Mouse (Mus musculus): ENCODE measurements around the gene Phkg2. TPM values are rescaled to one million over a fixed set of nuclear protein-coding genes. Genes with fewer than 3 reads are reported as not detected.

Phkg2 gene
- polyA plus RNA-seq, 1 experiment from 2014 or later, result 38.7 TPM

DNA sequence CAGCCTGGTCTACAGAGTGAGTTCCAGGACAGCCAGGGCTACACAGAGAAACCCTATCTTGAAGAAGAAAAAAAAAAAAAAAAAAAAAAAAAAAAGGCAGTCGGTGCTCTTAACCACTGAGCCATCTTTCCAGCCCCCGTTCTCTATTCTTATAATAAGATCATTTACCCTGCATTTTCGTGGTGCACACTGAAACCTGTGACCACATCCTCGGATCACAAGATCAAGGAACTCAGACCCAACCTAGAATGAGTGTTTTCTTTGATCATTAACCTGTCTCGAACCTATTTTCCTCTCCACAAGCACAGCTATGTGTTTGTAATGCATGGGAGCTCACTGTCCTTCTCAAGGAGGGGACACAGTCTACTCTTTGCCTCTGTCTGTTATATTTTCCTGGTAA, 55.5 kb downstream of the Phkg2 start:
- Histone ChIP-seq H3K36me3 (ENCODE audit: control insufficient read depth, insufficient read depth, low read length) (no peaks in the 10 kb centered on the region), H3K9ac (ENCODE audit: low read length) (no peak overlapping the region), H3K27me3 (ENCODE audit: control insufficient read depth, insufficient read depth, low read length) (no peaks in the 10 kb centered on the region), H3K27ac (replicated peaks in 1 of 2; ENCODE audit: control insufficient read depth in 1 of 2, insufficient read depth in 1 of 2, low read depth in 2 of 2, low read length in 2 of 2) (no peak overlapping the region), H3K4me2 (ENCODE audit: low read length) (no peak overlapping the region), H3K4me1 (ENCODE audit: control insufficient read depth in 2 of 2, insufficient read depth in 2 of 2, low read length in 2 of 2) (no peaks in the 10 kb centered on the region), H3K9me3 (ENCODE audit: control insufficient read depth, low read length) (no peaks in the 10 kb centered on the region), H3K4me3 (ENCODE audit: control insufficient read depth in 1 of 2, insufficient read depth in 1 of 2, low read depth in 1 of 2, low read length in 2 of 2) (no peak overlapping the region)
- no peak for ATAC-seq (ENCODE audit: insufficient number of reproducible peaks, insufficient read depth, low FRiP score, low read depth)
- WGBS, result 64% methylated on average over 5 of the region's 5 CpGs

GRCm38 (mm10) chr7:127631416-127631815, 58.3 kb downstream of the Phkg2 start:
- WGBS, result 80% methylated on average over 4 of the region's 4 CpGs
- Histone ChIP-seq H3K9me3 (ENCODE audit: control insufficient read depth, low read length) (no peaks in the 10 kb centered on the region), H3K4me1 (ENCODE audit: control insufficient read depth in 2 of 2, insufficient read depth in 2 of 2, low read length in 2 of 2) (no peaks in the 10 kb centered on the region), H3K4me3 (ENCODE audit: control insufficient read depth in 1 of 2, insufficient read depth in 1 of 2, low read depth in 1 of 2, low read length in 2 of 2) (no peak overlapping the region), H3K27ac (replicated peaks in 1 of 2; ENCODE audit: control insufficient read depth in 1 of 2, insufficient read depth in 1 of 2, low read depth in 2 of 2, low read length in 2 of 2) (no peak overlapping the region), H3K27me3 (ENCODE audit: control insufficient read depth, insufficient read depth, low read length) (no peaks in the 10 kb centered on the region), H3K36me3 (ENCODE audit: control insufficient read depth, insufficient read depth, low read length) (no peaks in the 10 kb centered on the region), H3K9ac (ENCODE audit: low read length) (no peak overlapping the region), H3K4me2 (ENCODE audit: low read length) (no peak overlapping the region)
- ATAC-seq (ENCODE audit: insufficient number of reproducible peaks, insufficient read depth, low FRiP score, low read depth), result no peak

Other genes with a start within 250 kb of the Phkg2 start
- gene Zfp768, start 227.8 kb upstream of the Phkg2 start, polyA plus RNA-seq (2014; fragmentation: Nextera tagmentation; extraction: Ambion mirVana), result 5.6 TPM in 2 replicates
- 4.7 TPM in 2 replicates for gene Zfp747, start 197.3 kb upstream of the Phkg2 start, polyA plus RNA-seq (2014; fragmentation: Nextera tagmentation; extraction: Ambion mirVana)
- gene 9130019O22Rik, start 186.2 kb upstream of the Phkg2 start, polyA plus RNA-seq (2014; fragmentation: Nextera tagmentation; extraction: Ambion mirVana), result 4.5 and 4.6 TPM in 2 replicates
- 3.8 and 4.6 TPM in 2 replicates for gene E430018J23Rik, start 179.7 kb upstream of the Phkg2 start, polyA plus RNA-seq (2014; fragmentation: Nextera tagmentation; extraction: Ambion mirVana)
- gene Zfp764, start 166.5 kb upstream of the Phkg2 start, polyA plus RNA-seq (2014; fragmentation: Nextera tagmentation; extraction: Ambion mirVana), result 5.8 and 6.4 TPM in 2 replicates
- gene Zfp688, start 151.3 kb upstream of the Phkg2 start, polyA plus RNA-seq (2014; fragmentation: Nextera tagmentation; extraction: Ambion mirVana), result 16.4 and 18.4 TPM in 2 replicates
- gene Zfp689, start 124.2 kb upstream of the Phkg2 start, polyA plus RNA-seq (2014; fragmentation: Nextera tagmentation; extraction: Ambion mirVana), result 4.0 and 4.9 TPM in 2 replicates
- 31.5 and 37.5 TPM in 2 replicates for gene Prr14, start 113.7 kb upstream of the Phkg2 start, polyA plus RNA-seq (2014; fragmentation: Nextera tagmentation; extraction: Ambion mirVana)
- gene Fbrs, start 94.1 kb upstream of the Phkg2 start, polyA plus RNA-seq (2014; fragmentation: Nextera tagmentation; extraction: Ambion mirVana), result 9.9 and 10.4 TPM in 2 replicates
- gene Srcap, start 61.4 kb upstream of the Phkg2 start, polyA plus RNA-seq (2014; fragmentation: Nextera tagmentation; extraction: Ambion mirVana), result 40.1 and 40.4 TPM in 2 replicates
- 10.3 and 11.3 TPM in 2 replicates for gene Gm42715, start 53.8 kb upstream of the Phkg2 start, polyA plus RNA-seq (2014; fragmentation: Nextera tagmentation; extraction: Ambion mirVana)
- gene Tmem265, start 11.9 kb upstream of the Phkg2 start, polyA plus RNA-seq (2014; fragmentation: Nextera tagmentation; extraction: Ambion mirVana), result 1.9 and 2.1 TPM in 2 replicates
- 10.1 and 12.7 TPM in 2 replicates for gene Ccdc189, start 15.3 kb downstream of the Phkg2 start, polyA plus RNA-seq (2014; fragmentation: Nextera tagmentation; extraction: Ambion mirVana)
- gene Rnf40, start 15.4 kb downstream of the Phkg2 start, polyA plus RNA-seq (2014; fragmentation: Nextera tagmentation; extraction: Ambion mirVana), result 24.1 and 25.8 TPM in 2 replicates
- 10.7 and 12.3 TPM in 2 replicates for gene Zfp629, start 42.5 kb downstream of the Phkg2 start, polyA plus RNA-seq (2014; fragmentation: Nextera tagmentation; extraction: Ambion mirVana)
- 30.6 and 41.1 TPM in 2 replicates for gene Bcl7c, start 135.6 kb downstream of the Phkg2 start, polyA plus RNA-seq (2014; fragmentation: Nextera tagmentation; extraction: Ambion mirVana)
- gene Ctf1, start 139.4 kb downstream of the Phkg2 start, polyA plus RNA-seq (2014; fragmentation: Nextera tagmentation; extraction: Ambion mirVana), result 4.7 and 5.6 TPM in 2 replicates
- gene Ctf2, start 158.8 kb downstream of the Phkg2 start, polyA plus RNA-seq (2014; fragmentation: Nextera tagmentation; extraction: Ambion mirVana), result not detected in 2 replicates
- gene Fbxl19, start 171.2 kb downstream of the Phkg2 start, polyA plus RNA-seq (2014; fragmentation: Nextera tagmentation; extraction: Ambion mirVana), result 0.93 and 1.5 TPM in 2 replicates
- gene Orai3, start 196.5 kb downstream of the Phkg2 start, polyA plus RNA-seq (2014; fragmentation: Nextera tagmentation; extraction: Ambion mirVana), result 15.7 and 17.7 TPM in 2 replicates
- 15.0 and 16.5 TPM in 2 replicates for gene Setd1a, start 203.3 kb downstream of the Phkg2 start, polyA plus RNA-seq (2014; fragmentation: Nextera tagmentation; extraction: Ambion mirVana)
- gene Gm49388, start 212.3 kb downstream of the Phkg2 start, polyA plus RNA-seq (2014; fragmentation: Nextera tagmentation; extraction: Ambion mirVana), result not detected in 2 replicates
- gene Hsd3b7, start 227.3 kb downstream of the Phkg2 start, polyA plus RNA-seq (2014; fragmentation: Nextera tagmentation; extraction: Ambion mirVana), result 20.4 and 22.2 TPM in 2 replicates